Mouse (Mus musculus) limb, embryonic 15.5 days (tissue): ENCODE measurements at regions not wholly inside any gene's neighbourhood (a gene's known extent, or its start where the extent isn't known, plus 50 kb on each side); places are given as distances from the start of the nearest gene placed in this dataset.

Source experiments
- ATAC-seq: fragments of 200-750 bp; cut with Nextera tagmentation; 2 replicates; pipeline ENCODE4 v1.8.0; 2017; ENCODE audit warnings: low read depth, moderate TSS enrichment; ENCODE audit not compliant: insufficient number of reproducible peaks, low FRiP score, low TSS enrichment
- H3K27ac ChIP-seq: fragments of 300-500 bp; sonication (generic); 2 replicates; pipeline ENCODE4 v1.5.1; 2015; ENCODE audit warnings: moderate library complexity, mild to moderate bottlenecking, inconsistent platforms
- H3K27me3 ChIP-seq: fragments of 300-500 bp; sonication (generic); 2 replicates; pipeline ENCODE4 v1.6.1; 2015; ENCODE audit warnings: inconsistent platforms
- H3K36me3 ChIP-seq: fragments of 300-500 bp; sonication (generic); 2 replicates; pipeline ENCODE4 v1.6.1; 2015; ENCODE audit warnings: inconsistent platforms
- H3K4me1 ChIP-seq: fragments of 300-500 bp; sonication (generic); 2 replicates; pipeline ENCODE4 v1.6.1; 2015; ENCODE audit warnings: inconsistent platforms
- H3K4me2 ChIP-seq: fragments of 300-500 bp; sonication (generic); 2 replicates; pipeline ENCODE4 v1.6.1; 2015; ENCODE audit warnings: mild to moderate bottlenecking, inconsistent platforms
- H3K4me3 ChIP-seq: fragments of 300-500 bp; sonication (generic); 2 replicates; pipeline ENCODE4 v1.5.1; 2015; ENCODE audit warnings: mild to moderate bottlenecking, inconsistent platforms
- H3K9ac ChIP-seq: fragments of 300-500 bp; sonication (generic); 2 replicates; pipeline ENCODE4 v1.6.1; 2015; ENCODE audit warnings: inconsistent platforms
- H3K9me3 ChIP-seq: fragments of 300-500 bp; sonication (generic); 2 replicates; pipeline ENCODE4 v1.6.1; 2016; ENCODE audit warnings: inconsistent platforms
- WGBS: fragments of 180-500 bp; shearing (Covaris S2); methylation state at CpG from one replicate; pipeline ENCODE4 v1.1.7; 2015; 5-methylcytosine and 5-hydroxymethylcytosine counted together

- 72% methylated on average over 3 of the region's 3 CpGs for WGBS
- Histone ChIP-seq H3K36me3 (no peaks in the 10 kb centered on the region), H3K4me2 (no peak overlapping the region), H3K9ac (no peak overlapping the region), H3K4me3 (no peak overlapping the region), H3K4me1 (no peaks in the 10 kb centered on the region), H3K27ac (no peak overlapping the region), H3K27me3 (no peaks in the 10 kb centered on the region), H3K9me3 (no peaks in the 10 kb centered on the region)
- no peak for ATAC-seq
Measured at GRCm38 (mm10) chr5:42987710-42988466, 245.1 kb upstream of the Cpeb2 start.

- no peak overlapping the region for H3K4me3 ChIP-seq
- 76% methylated on average over 3 of the region's 3 CpGs for WGBS
- H3K4me1 ChIP-seq: no peaks in the 10 kb centered on the region
- H3K36me3 ChIP-seq: no peaks in the 10 kb centered on the region
- no peak overlapping the region for H3K27ac ChIP-seq
- no peak overlapping the region for H3K4me2 ChIP-seq
- ATAC-seq: no peak
- H3K27me3 ChIP-seq: no peaks in the 10 kb centered on the region
- no peak overlapping the region for H3K9ac ChIP-seq
- no peaks in the 10 kb centered on the region for H3K9me3 ChIP-seq
Measured at GRCm38 (mm10) chr5:42989287-42989686, 243.7 kb upstream of the Cpeb2 start.

GRCm38 (mm10) chr5:43024006-43024593, 208.9 kb upstream of the Cpeb2 start:
- Histone ChIP-seq H3K27ac (peak overlapping the region; percentile 23; the same call in 1 of the 2 replicates), H3K9me3 (no peaks in the 10 kb centered on the region), H3K4me2 (no peak overlapping the region), H3K9ac (no peak overlapping the region), H3K27me3 (no peaks in the 10 kb centered on the region), H3K4me1 (peaks cover 7% of the 10 kb centered on the region), H3K4me3 (no peak overlapping the region), H3K36me3 (no peaks in the 10 kb centered on the region)
- 51% methylated on average over 7 of the region's 7 CpGs for WGBS
- ATAC-seq: peak; percentile 44; the same call in 1 of the 2 replicates

GRCm38 (mm10) chr5:43031285-43031684, 201.7 kb upstream of the Cpeb2 start:
- Histone ChIP-seq H3K36me3 (no peaks in the 10 kb centered on the region), H3K9me3 (no peaks in the 10 kb centered on the region), H3K4me1 (no peaks in the 10 kb centered on the region), H3K27ac (no peak overlapping the region), H3K27me3 (no peaks in the 10 kb centered on the region), H3K4me3 (no peak overlapping the region), H3K4me2 (no peak overlapping the region), H3K9ac (no peak overlapping the region)
- WGBS: 72% methylated on average over 3 of the region's 3 CpGs
- no peak for ATAC-seq

GRCm38 (mm10) chr5:43031916-43032315, 201.1 kb upstream of the Cpeb2 start:
- no peak for ATAC-seq
- no peak overlapping the region for H3K4me3 ChIP-seq
- WGBS: 76% methylated on average over 5 of the region's 5 CpGs

GRCm38 (mm10) chr5:43034421-43034820, 198.5 kb upstream of the Cpeb2 start:
- no peak for ATAC-seq
- Histone ChIP-seq H3K27me3 (no peaks in the 10 kb centered on the region), H3K27ac (no peak overlapping the region), H3K4me1 (0 out of 2 replicates have a peak, but pooled peaks cover 2% of the 10 kb centered on the region), H3K9ac (no peak overlapping the region), H3K4me2 (no peak overlapping the region), H3K36me3 (no peaks in the 10 kb centered on the region), H3K9me3 (no peaks in the 10 kb centered on the region), H3K4me3 (no peak overlapping the region)
- 91% methylated on average over 1 of the region's 1 CpGs for WGBS

More at GRCm38 (mm10) chr5:43031916-43032315, 201.1 kb upstream of the Cpeb2 start:
- Histone ChIP-seq H3K9me3 (no peaks in the 10 kb centered on the region), H3K27me3 (no peaks in the 10 kb centered on the region), H3K27ac (no peak overlapping the region), H3K4me1 (no peaks in the 10 kb centered on the region), H3K4me2 (no peak overlapping the region), H3K9ac (no peak overlapping the region), H3K36me3 (no peaks in the 10 kb centered on the region)

- Histone ChIP-seq H3K27me3 (no peaks in the 10 kb centered on the region), H3K4me1 (0 out of 2 replicates have a peak, but pooled peaks cover 2% of the 10 kb centered on the region), H3K36me3 (no peaks in the 10 kb centered on the region), H3K4me2 (no peak overlapping the region), H3K4me3 (no peak overlapping the region), H3K27ac (no peak overlapping the region), H3K9me3 (no peaks in the 10 kb centered on the region), H3K9ac (no peak overlapping the region)
- 35% methylated on average over 3 of the region's 3 CpGs for WGBS
- ATAC-seq: no peak
Measured at GRCm38 (mm10) chr5:43037592-43037991, 195.4 kb upstream of the Cpeb2 start.

GRCm38 (mm10) chr5:43039525-43039924, 193.4 kb upstream of the Cpeb2 start:
- no peak overlapping the region for H3K27ac ChIP-seq
- H3K9me3 ChIP-seq: no peaks in the 10 kb centered on the region
- H3K4me2 ChIP-seq: no peak overlapping the region
- WGBS: 74% methylated on average over 3 of the region's 3 CpGs
- ATAC-seq: no peak
- no peak overlapping the region for H3K4me3 ChIP-seq
- no peak overlapping the region for H3K9ac ChIP-seq
- H3K36me3 ChIP-seq: no peaks in the 10 kb centered on the region
- 0 out of 2 replicates have a peak, but pooled peaks cover 2% of the 10 kb centered on the region for H3K4me1 ChIP-seq
- no peaks in the 10 kb centered on the region for H3K27me3 ChIP-seq

- WGBS: 89% methylated on average over 3 of the region's 3 CpGs
- no peaks in the 10 kb centered on the region for H3K27me3 ChIP-seq
- no peak for ATAC-seq
Measured at GRCm38 (mm10) chr5:43042585-43042984, 190.4 kb upstream of the Cpeb2 start.

GRCm38 (mm10) chr5:43045860-43046259, 187.1 kb upstream of the Cpeb2 start:
- Histone ChIP-seq H3K36me3 (no peaks in the 10 kb centered on the region), H3K27me3 (no peaks in the 10 kb centered on the region), H3K4me3 (no peak overlapping the region), H3K9me3 (no peaks in the 10 kb centered on the region), H3K9ac (no peak overlapping the region), H3K27ac (no peak overlapping the region), H3K4me2 (no peak overlapping the region), H3K4me1 (no peaks in the 10 kb centered on the region)
- no peak for ATAC-seq
- WGBS: 75% methylated on average over 3 of the region's 3 CpGs

More at GRCm38 (mm10) chr5:43042585-43042984, 190.4 kb upstream of the Cpeb2 start:
- Histone ChIP-seq H3K9me3 (no peaks in the 10 kb centered on the region), H3K36me3 (no peaks in the 10 kb centered on the region), H3K27ac (no peak overlapping the region), H3K4me1 (0 out of 2 replicates have a peak, but pooled peaks cover 2% of the 10 kb centered on the region), H3K9ac (no peak overlapping the region), H3K4me3 (no peak overlapping the region), H3K4me2 (no peak overlapping the region)

GRCm38 (mm10) chr5:43047316-43047715, 185.7 kb upstream of the Cpeb2 start:
- Histone ChIP-seq H3K4me2 (no peak overlapping the region), H3K27me3 (no peaks in the 10 kb centered on the region), H3K4me1 (no peaks in the 10 kb centered on the region), H3K4me3 (no peak overlapping the region), H3K36me3 (no peaks in the 10 kb centered on the region), H3K9ac (no peak overlapping the region), H3K9me3 (no peaks in the 10 kb centered on the region), H3K27ac (no peak overlapping the region)
- no peak for ATAC-seq
- WGBS: 98% methylated on average over 2 of the region's 2 CpGs

- no peak overlapping the region for H3K27ac ChIP-seq
- no peaks in the 10 kb centered on the region for H3K27me3 ChIP-seq
- no peaks in the 10 kb centered on the region for H3K4me1 ChIP-seq
- no peak overlapping the region for H3K4me3 ChIP-seq
- H3K9me3 ChIP-seq: no peaks in the 10 kb centered on the region
- no peak overlapping the region for H3K9ac ChIP-seq
- no peak overlapping the region for H3K4me2 ChIP-seq
- no peak for ATAC-seq
- 77% methylated on average over 8 of the region's 8 CpGs for WGBS
- no peaks in the 10 kb centered on the region for H3K36me3 ChIP-seq
Measured at GRCm38 (mm10) chr5:43048196-43049050, 184.5 kb upstream of the Cpeb2 start.
